Mouse (Mus musculus): Measurements from ENCODE around the gene Tst. TPM values are rescaled to one million over a fixed set of nuclear protein-coding genes. Genes with fewer than 3 reads are reported as not detected.

Tst gene
- total and polyA plus RNA-seq, 3 experiments, result 0.56 to 2.0 (median 0.67) TPM

DNA sequence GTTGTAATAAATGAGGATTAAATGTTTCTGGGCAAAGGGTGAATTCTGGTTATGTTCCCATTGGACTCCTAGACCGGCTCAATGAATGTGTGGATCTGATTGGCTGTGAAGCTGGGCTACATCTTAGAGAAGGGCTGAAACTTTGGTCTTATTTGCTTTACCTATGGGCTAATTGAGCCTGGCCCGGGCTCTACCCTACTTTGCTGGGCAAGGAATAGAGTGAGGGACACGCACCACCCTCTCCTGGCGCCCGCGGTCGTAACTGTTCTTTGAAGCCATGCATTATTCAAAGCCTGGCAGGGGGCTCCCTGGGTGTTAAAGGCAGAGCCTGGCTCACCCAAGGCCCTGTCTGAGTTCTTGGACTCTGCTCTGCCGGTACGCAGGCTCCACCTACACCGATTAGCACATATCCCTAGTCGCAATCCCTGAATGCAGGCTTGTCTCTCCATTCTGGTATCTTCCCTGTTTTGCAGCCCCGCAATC, 3.9 kb upstream of the Tst start:
- Histone ChIP-seq H3K4me3 (replicated peaks in 1 of 3; ENCODE audit: low read depth in 2 of 3, low read length in 2 of 3, poor library complexity in 1 of 3) (no peak overlapping the region), H3K36me3 (replicated peaks in 1 of 2; ENCODE audit: control insufficient read depth in 1 of 2, insufficient read depth in 1 of 2, low read length in 1 of 2) (peaks cover 24 to 35% of the 10 kb centered on the region in 2 experiments), H3K79me2 (replicated peaks; ENCODE audit: control insufficient read depth, extremely low read depth, insufficient read depth, poor library complexity, severe bottlenecking) (no peaks in the 10 kb centered on the region), H3K9me3 (replicated peaks; ENCODE audit: low read length) (no peaks in the 10 kb centered on the region), H3K4me2 (ENCODE audit: insufficient read depth, low read depth, poor library complexity, severe bottlenecking) (no peak overlapping the region), H3K27ac (ENCODE audit: insufficient read depth, low read depth) (no peak overlapping the region), H3K9ac (ENCODE audit: insufficient read depth, low read depth) (no peak overlapping the region), H3K4me1 (ENCODE audit: control insufficient read depth in 1 of 2, insufficient read depth in 2 of 2) (peaks cover 3 to 23% of the 10 kb centered on the region in 2 experiments), H3K27me3 (replicated peaks) (peaks cover 6% of the 10 kb centered on the region)
- in situ Hi-C loops (cut with MboI; ENCODE audit: low pct_ligation_motif_present, low pct_unique_long_range_greater_than_20kb, low sequenced_read_pairs) (no loop called here), dilution Hi-C loops (cut with MboI; ENCODE audit: extremely low pct_ligation_motif_present, extremely low pct_unique_long_range_greater_than_20kb, low sequenced_read_pairs) (no loop called here)
- no peak for DNase-seq (ENCODE audit: extremely low read depth)
- TF ChIP-seq POLR2AphosphoS2 (IDR thresholded peaks at IDR 0.05; ENCODE audit: low read depth, low read length), result no peak
- no peak for TF ChIP-seq TBP (conservative IDR thresholded peaks at IDR 0.05; ENCODE audit: low read depth, low read length)
- TF ChIP-seq GABPA (IDR thresholded peaks at IDR 0.05; ENCODE audit: insufficient replicate concordance, low read depth, low read length), result no peak
- no peak for TF ChIP-seq MAZ (IDR thresholded peaks at IDR 0.05; ENCODE audit: low read depth, low read length)

DNA sequence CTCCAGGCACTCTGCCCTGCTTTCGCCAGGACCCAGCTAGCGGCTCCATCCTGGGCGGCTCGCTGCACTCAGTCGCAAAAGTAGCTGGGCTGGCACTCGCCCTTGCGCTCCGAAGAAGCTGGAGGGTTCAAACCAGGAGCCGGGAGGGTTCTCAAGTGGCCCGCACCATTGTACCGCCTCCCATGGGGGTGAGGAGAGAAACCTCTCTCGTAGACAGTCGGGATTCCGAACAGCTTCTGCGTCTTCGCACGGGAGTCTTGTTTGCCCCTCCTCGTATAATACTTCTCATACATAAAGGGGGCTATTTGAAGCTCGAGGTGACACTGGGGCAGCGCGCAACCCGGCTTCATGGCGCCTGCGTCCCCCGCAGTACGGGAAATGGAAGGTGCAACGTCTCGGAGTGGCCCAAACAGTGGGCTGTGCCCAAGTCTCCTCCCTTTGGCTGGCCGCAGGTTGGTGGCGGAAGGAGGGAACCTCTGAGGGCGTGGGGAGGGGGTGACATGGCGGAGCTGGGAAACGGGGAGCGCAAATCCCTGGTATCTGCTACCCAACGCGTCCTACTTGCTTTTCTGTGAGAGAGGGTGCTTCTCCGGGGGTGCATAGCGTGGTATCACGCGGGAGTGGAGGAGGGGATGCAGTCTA, 707 bp upstream of the Tst start, which contains the start of gene Mpst:
Gene Mpst (plus strand): TSS at position 124 of the 642 bp plus-strand sequence.
- peak within 1 kb of the TSS; percentile 76 for H3K4me2 ChIP-seq (ENCODE audit: insufficient read depth, low read depth, poor library complexity, severe bottlenecking)
- in situ Hi-C loops (cut with MboI; ENCODE audit: low pct_ligation_motif_present, low pct_unique_long_range_greater_than_20kb, low sequenced_read_pairs) (no loop called here), dilution Hi-C loops (cut with MboI; ENCODE audit: extremely low pct_ligation_motif_present, extremely low pct_unique_long_range_greater_than_20kb, low sequenced_read_pairs) (no loop called here)
- peaks cover 15% of the 10 kb centered on the region for H3K27me3 ChIP-seq (replicated peaks)
- H3K4me3 ChIP-seq (replicated peaks in 1 of 3; ENCODE audit: low read depth in 2 of 3, low read length in 2 of 3, poor library complexity in 1 of 3), result peak within 1 kb of the TSS; percentile 69 to 89 (median 75)
- H3K79me2 ChIP-seq (replicated peaks; ENCODE audit: control insufficient read depth, extremely low read depth, insufficient read depth, poor library complexity, severe bottlenecking), result no peaks in the 10 kb centered on the region
- peak; percentile 82 for DNase-seq (ENCODE audit: extremely low read depth)
- H3K27ac ChIP-seq (ENCODE audit: insufficient read depth, low read depth), result peak within 1 kb of the TSS; percentile 22; the same call in 1 of the 2 replicates
- peaks cover 3 to 17% of the 10 kb centered on the region in 2 experiments for H3K4me1 ChIP-seq (ENCODE audit: control insufficient read depth in 1 of 2, insufficient read depth in 2 of 2)
- H3K36me3 ChIP-seq (replicated peaks in 1 of 2; ENCODE audit: control insufficient read depth in 1 of 2, insufficient read depth in 1 of 2, low read length in 1 of 2), result peaks cover 12 to 17% of the 10 kb centered on the region in 2 experiments
- H3K9ac ChIP-seq (ENCODE audit: insufficient read depth, low read depth), result peak within 1 kb of the TSS; percentile 57
- TF ChIP-seq ZNF384 (IDR thresholded peaks at IDR 0.05; ENCODE audit: low read depth, low read length) (no peak), NRF1 (IDR thresholded peaks at IDR 0.05; ENCODE audit: low read depth, low read length) (0 out of 2 replicates have a peak, but pooled peaks have one; percentile 5), MAFK (IDR thresholded peaks at IDR 0.05; ENCODE audit: insufficient replicate concordance, low read length) (no peak), PAX5 (IDR thresholded peaks at IDR 0.05; ENCODE audit: low read length) (no peak), ELF1 (IDR thresholded peaks at IDR 0.05; ENCODE audit: low read depth, low read length) (peak; percentile 68), ZMIZ1 (IDR thresholded peaks at IDR 0.05; ENCODE audit: low read depth, low read length) (peak; percentile 16; the same call in 1 of the 2 replicates), POLR2AphosphoS2 (IDR thresholded peaks at IDR 0.05; ENCODE audit: low read depth, low read length) (peak; percentile 61; the same call in 1 of the 2 replicates), HCFC1 (IDR thresholded peaks at IDR 0.05; ENCODE audit: low read depth, low read length) (peak; percentile 60; the same call in 1 of the 2 replicates), MEF2A (IDR thresholded peaks at IDR 0.05; ENCODE audit: borderline replicate concordance, low read depth, low read length) (no peak), BHLHE40 (IDR thresholded peaks at IDR 0.05; ENCODE audit: low read depth, low read length) (no peak), E2F4 (IDR thresholded peaks at IDR 0.05; ENCODE audit: insufficient replicate concordance, low read depth, low read length) (no peak), MAX (IDR thresholded peaks at IDR 0.05; ENCODE audit: low read length) (no peak), POLR2A (IDR thresholded peaks at IDR 0.05; ENCODE audit: low read depth, low read length) (peak; percentile 77), TCF12 (IDR thresholded peaks at IDR 0.05; ENCODE audit: low read depth, low read length) (no peak), ZC3H11A (IDR thresholded peaks at IDR 0.05; ENCODE audit: low read depth, low read length) (no peak), CHD2 (IDR thresholded peaks at IDR 0.05; ENCODE audit: low read length) (0 out of 2 replicates have a peak, but pooled peaks have one; percentile 12), RAD21 (IDR thresholded peaks at IDR 0.05; ENCODE audit: low read depth, low read length) (no peak), KAT2A (IDR thresholded peaks at IDR 0.05; ENCODE audit: insufficient replicate concordance, low read length) (no peak), CHD1 (IDR thresholded peaks at IDR 0.05; ENCODE audit: low read depth, low read length) (peak; percentile 100)
- H3K9me3 ChIP-seq (replicated peaks; ENCODE audit: low read length), result no peaks in the 10 kb centered on the region
